Mouse (Mus musculus) thymus, postnatal 36 days (tissue): ENCODE results near the gene Tle4.

ENCODE experiments used
- DNase-seq, 2 experiments: peaks; one replicate each; pipeline ENCODE4 v3.0.0; 2022; ENCODE audit warnings: mixed read lengths in 2 of 2

The Tle4 gene

GRCm38 (mm10) chr19:14451329-14451728 lies 146.5 kb downstream of the Tle4 start:
- DNase-seq: no peak

- DNase-seq: peak; percentile 32 to 36
Observed at GRCm38 (mm10) chr19:14449738-14450137, 148.1 kb downstream of the Tle4 start.

DNA sequence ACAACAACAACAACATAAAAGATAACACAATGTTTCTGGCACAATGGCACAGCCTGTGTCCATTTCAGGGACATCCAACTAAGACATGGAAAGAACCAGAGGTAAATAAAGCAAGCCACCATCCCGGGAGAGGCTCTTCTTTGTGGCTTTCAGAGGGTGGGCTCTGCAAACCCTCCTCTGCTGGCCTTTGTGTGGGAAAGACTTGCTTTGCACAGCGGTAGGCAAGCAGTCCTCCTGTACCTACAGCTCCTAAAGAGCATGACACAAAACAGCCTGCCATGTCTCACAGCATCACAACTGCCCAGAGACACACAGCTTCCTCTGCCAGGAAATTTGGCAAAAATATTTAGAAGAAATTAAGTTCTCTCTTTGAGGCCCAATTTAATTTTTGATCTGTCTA lies 149.3 kb downstream of the Tle4 start:
- DNase-seq: no peak

DNA sequence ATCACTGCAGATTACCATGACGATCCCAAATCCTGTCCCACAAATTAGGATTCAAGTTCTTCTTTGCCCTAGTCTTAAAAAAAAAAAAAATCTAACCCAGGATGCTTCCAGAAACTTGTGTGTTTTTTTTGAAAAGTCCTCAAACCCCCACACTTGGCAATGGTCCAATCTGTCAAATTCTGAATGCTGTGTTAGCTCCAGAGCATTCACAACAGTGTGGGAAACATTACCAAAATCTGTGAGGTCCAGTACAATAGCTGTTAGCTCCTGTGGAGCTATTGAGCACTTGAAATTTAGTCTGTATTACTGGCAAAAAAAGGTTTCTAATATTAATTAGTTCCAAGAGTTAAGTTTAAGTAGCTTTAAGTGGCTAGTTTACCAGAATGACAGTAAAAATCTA lies 150.4 kb downstream of the Tle4 start:
- DNase-seq: no peak

- DNase-seq: no peak
Observed at GRCm38 (mm10) chr19:14441861-14442260, 156.0 kb downstream of the Tle4 start.

- DNase-seq: no peak
Observed at GRCm38 (mm10) chr19:14437226-14437625, 160.6 kb downstream of the Tle4 start.

DNA sequence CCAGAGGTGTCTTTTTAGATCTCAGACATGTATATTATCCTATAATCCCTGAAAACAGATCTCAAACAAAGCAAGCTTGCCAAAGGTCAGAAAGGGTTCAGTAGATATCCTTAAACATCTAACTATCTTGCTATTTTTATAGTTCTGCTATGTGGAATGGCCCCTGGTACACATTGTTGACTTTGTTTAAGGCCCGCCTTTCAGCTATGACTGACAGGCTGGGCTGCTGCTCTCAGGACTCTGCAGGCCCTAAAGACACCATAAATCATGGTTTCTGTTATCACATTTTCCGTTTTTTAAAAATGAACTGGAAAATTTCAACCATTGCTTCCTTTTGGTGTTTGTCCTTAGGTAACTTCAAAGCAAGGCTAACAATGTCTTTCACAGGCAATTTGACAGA lies 161.3 kb downstream of the Tle4 start:
- DNase-seq: no peak

GRCm38 (mm10) chr19:14435681-14436376 lies 162.0 kb downstream of the Tle4 start:
- no peak for DNase-seq

DNA sequence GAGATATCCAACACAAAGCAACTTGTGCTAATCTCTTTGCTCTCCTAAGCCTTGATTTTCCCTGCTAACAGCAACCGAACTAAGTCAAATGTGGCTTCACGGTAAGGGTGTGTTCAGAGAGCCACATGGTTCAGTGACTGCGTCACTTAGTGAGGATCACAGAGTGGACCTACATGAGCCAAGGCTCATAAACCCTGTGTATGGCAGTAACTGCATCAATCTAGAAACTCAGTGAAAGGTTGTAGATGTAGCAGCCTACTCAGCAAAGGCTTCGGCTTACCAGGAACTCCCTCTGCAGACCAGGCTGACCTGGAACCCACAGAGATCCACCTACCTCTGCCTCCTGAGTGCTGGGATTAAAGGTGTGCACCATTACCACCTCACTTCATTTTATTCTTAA lies 164.0 kb downstream of the Tle4 start:
- DNase-seq: no peak

DNA sequence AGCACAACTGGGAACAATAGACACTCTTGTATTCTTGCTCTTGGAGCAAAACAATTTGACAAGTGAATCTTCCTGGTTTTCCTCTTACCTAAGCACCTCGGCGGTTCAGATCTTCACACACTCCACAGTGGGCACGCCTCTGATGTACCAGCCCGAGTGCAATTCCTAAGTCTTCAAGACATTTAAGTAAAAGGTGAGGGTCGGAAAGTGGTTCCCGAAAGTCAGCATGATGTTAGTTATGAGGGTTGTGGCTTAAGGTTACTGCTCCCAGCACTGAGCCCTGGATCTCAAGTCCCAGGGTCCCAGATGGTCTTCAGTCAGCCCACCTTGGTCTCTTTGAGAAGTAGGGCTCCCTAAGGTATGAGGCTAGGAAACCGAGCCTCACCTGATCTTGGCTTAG lies 165.4 kb downstream of the Tle4 start:
- DNase-seq: no peak

- no peak for DNase-seq
Observed at GRCm38 (mm10) chr19:14426920-14427319, 170.9 kb downstream of the Tle4 start.

DNA sequence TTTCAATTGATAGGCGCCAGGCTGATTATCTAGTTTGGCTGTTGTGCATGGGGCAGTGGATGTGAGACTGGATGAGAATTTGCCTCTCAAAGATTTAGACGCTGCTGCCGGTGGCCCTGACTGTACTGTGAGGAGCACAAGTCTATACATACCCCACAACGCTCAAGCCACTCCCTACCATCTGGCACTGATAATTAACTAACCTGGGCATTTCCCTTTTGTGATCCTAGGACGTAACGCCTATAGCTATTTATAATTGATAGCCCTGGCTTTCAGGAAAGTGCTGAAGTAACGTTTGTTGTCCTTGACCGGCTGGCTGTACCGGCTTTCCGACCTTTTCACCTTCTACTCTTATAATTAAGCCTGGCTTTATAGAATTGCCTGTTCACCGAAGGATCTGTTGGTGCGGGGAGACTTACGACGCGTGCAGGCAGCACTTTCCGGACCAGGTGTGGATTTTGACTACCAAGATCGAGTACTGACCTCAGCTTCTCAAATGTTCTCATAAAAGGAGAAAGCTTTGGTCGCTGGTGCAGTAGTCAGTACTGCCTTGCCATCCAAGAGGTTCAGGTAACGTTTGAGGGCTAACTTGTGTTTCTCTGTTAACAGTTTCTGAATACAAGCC lies 171.5 kb downstream of the Tle4 start:
- DNase-seq: no peak

DNA sequence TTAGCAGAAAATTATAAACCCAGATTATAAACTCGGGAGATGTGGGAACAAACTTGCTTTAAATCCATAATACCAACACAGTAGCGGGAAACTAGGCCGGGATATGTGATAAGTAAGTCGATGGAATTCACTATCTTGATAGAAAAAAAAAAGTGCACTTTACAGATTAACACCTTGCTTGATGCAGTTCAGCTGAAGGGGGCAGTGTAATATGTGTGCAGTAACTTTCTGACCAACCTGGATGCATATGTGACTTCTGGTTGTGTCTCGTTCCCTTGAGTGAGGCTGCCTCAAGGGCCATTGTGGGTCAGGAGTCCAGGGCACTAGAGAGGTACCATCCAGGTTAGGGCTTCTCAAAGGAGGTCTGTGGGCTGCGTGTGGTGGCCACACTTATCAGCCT lies 172.7 kb downstream of the Tle4 start:
- no peak for DNase-seq

GRCm38 (mm10) chr19:14424016-14424964 lies 173.6 kb downstream of the Tle4 start:
- no peak for DNase-seq

GRCm38 (mm10) chr19:14421691-14422090 lies 176.2 kb downstream of the Tle4 start:
- DNase-seq: no peak

DNA sequence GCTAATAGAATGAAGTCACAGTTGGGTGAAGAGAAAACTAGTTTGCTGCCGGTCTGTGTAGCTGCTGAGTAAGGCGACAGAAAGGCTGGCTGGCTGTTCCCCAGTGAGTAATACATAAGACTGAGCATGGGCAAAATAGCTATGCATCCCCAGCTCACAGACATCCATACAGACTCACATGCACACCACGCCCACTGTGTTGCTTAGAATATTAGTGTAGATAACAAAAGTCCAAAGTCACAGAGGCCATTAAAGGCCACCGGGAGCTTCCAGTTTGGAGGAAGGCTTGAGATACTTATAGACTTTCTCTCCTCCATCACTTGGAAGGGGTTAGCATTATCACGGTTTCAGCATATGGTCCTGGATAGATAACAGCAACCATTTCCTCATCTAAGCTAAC lies 178.0 kb downstream of the Tle4 start:
- no peak for DNase-seq

GRCm38 (mm10) chr19:14416845-14417244 lies 181.0 kb downstream of the Tle4 start:
- DNase-seq: no peak

GRCm38 (mm10) chr19:14415996-14416395 lies 181.9 kb downstream of the Tle4 start:
- DNase-seq: no peak

GRCm38 (mm10) chr19:14414957-14415356 lies 182.9 kb downstream of the Tle4 start:
- DNase-seq: no peak

DNA sequence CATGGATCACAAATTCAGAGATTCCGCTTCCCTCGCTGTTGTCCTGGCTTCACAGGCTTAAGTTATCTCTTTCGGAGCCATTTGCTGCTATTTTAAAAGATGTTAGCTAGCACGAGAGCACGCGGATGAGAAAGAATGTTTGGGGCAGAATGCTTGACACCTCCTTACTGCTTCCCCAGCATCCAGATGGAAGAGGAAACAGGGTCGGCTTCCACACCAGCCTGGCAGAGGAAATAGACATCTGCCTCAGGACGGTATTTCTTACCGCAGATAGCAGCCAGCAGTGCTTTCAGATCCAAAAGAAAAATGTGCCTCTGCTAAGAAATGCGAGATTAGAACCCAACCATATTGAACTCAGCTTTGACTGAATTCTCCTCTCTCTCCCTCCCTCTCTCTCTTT lies 191.2 kb downstream of the Tle4 start:
- DNase-seq: no peak
